8 mouse cellular contexts compared by ENCODE assay signal in the genomic region with DNA sequence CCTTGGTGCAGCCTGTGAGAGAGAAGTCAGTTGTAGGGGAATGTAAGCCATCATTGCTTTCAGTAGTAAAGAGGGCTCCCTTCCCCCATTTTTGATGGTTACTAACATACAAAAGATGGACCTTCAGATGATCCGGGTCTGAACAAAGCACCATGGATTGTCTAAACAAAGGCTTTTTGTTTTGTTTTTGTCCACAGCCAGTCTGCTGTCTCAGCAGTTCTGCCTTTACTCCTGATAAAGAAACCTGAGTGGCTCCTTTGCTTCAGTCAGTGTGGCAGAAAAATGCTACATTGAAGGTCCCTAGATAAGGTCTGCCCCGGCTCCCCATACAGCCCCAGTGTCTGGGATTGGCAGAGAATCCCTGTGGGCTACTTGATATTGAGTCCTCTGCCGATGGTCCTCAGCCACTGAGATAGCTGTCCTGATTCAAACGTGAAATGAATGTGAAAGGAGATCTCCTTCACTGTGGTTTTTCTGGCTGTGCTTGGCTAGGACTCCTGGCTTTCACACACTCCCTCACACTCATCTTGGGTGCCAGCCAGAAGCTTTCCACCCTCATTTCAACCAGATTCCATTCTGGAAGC.
DNase-seq lines count a peak whose midpoint lies in the region; ATAC-seq and TF ChIP-seq lines count a peak whose summit lies in the region.

No protein-coding gene starts in this region.

- H3K27ac ChIP-seq in forebrain, embryonic 16.5 days (ENCODE audit: low read length): peak overlapping the region; percentile 86
- peak overlapping the region; percentile 22 for H3K27ac ChIP-seq in midbrain, embryonic 11.5 days (ENCODE audit: low read depth, low read length)
- H3K27ac ChIP-seq in testis, adult 2 months (ENCODE audit: control insufficient read depth, insufficient read depth, low read depth, low read length): peak overlapping the region; percentile 53; the same call in 1 of the 2 replicates

- peak; percentile 20 for DNase-seq in gastrocnemius, postnatal 10 days
- DNase-seq in gastrocnemius, postnatal 14 days: no peak
- peak; percentile 21 for DNase-seq in cerebellum, adult 11 months
- peak; percentile 37 for DNase-seq in kidney, postnatal 14 days
- DNase-seq in midbrain, embryonic 11.5 days (ENCODE audit: low spot score, missing footprints): no peak

- no peak overlapping the region for H3K4me3 ChIP-seq in forebrain, embryonic 16.5 days (replicated peaks; ENCODE audit: low read length)
- no peak overlapping the region for H3K4me3 ChIP-seq in midbrain, embryonic 11.5 days (ENCODE audit: low read depth, low read length)
- H3K4me3 ChIP-seq in testis, adult 2 months (ENCODE audit: control insufficient read depth, low read depth, low read length): no peak overlapping the region

- peaks cover 24% of the 10 kb centered on the region for H3K4me1 ChIP-seq in forebrain, embryonic 16.5 days (replicated peaks; ENCODE audit: control insufficient read depth, insufficient read depth, low read length)
- H3K4me1 ChIP-seq in midbrain, embryonic 11.5 days (ENCODE audit: control insufficient read depth, insufficient read depth, low read length): peaks cover 13% of the 10 kb centered on the region
- no peaks in the 10 kb centered on the region; the same call in 1 of the 2 replicates for H3K4me1 ChIP-seq in testis, adult 2 months (ENCODE audit: control insufficient read depth, insufficient read depth, low read length)

- no peaks in the 10 kb centered on the region for H3K27me3 ChIP-seq in forebrain, embryonic 16.5 days (replicated peaks; ENCODE audit: control insufficient read depth, insufficient read depth, low read length)
- H3K27me3 ChIP-seq in midbrain, embryonic 11.5 days (ENCODE audit: control insufficient read depth, insufficient read depth, low read length): no peaks in the 10 kb centered on the region
- no peaks in the 10 kb centered on the region for H3K27me3 ChIP-seq in testis, adult 2 months (ENCODE audit: control insufficient read depth, insufficient read depth, low read length)

- intact Hi-C loops in gastrocnemius, postnatal 14 days (cut with DNase I; ENCODE audit: low total_unique reads): no loop called here

- TF ChIP-seq POLR2A in testis, adult 2 months (IDR thresholded peaks at IDR 0.05; ENCODE audit: control insufficient read depth, low read depth, low read length): no peak

- no peaks in the 10 kb centered on the region for H3K36me3 ChIP-seq in forebrain, embryonic 16.5 days (ENCODE audit: control insufficient read depth, insufficient read depth)
- H3K36me3 ChIP-seq in midbrain, embryonic 11.5 days (ENCODE audit: control insufficient read depth, insufficient read depth, low read length): no peaks in the 10 kb centered on the region
- H3K36me3 ChIP-seq in testis, adult 2 months (ENCODE audit: control insufficient read depth, insufficient read depth, low read length): no peaks in the 10 kb centered on the region

- H3K9ac ChIP-seq in forebrain, embryonic 16.5 days (replicated peaks; ENCODE audit: low read depth, low read length): no peak overlapping the region
- no peak overlapping the region for H3K9ac ChIP-seq in midbrain, embryonic 11.5 days (ENCODE audit: low read length)

- TF ChIP-seq CTCF in testis, adult 2 months (IDR thresholded peaks at IDR 0.05; ENCODE audit: control insufficient read depth, insufficient read depth, insufficient replicate concordance, low read depth, low read length): no peak

- H3K4me2 ChIP-seq in forebrain, embryonic 16.5 days (ENCODE audit: low read length): peak overlapping the region; percentile 33
- no peak overlapping the region for H3K4me2 ChIP-seq in midbrain, embryonic 11.5 days

- no peaks in the 10 kb centered on the region for H3K9me3 ChIP-seq in forebrain, embryonic 16.5 days (ENCODE audit: control insufficient read depth, low read length)
- no peaks in the 10 kb centered on the region for H3K9me3 ChIP-seq in midbrain, embryonic 11.5 days (ENCODE audit: control insufficient read depth, low read length)

- ATAC-seq in forebrain, embryonic 16.5 days: peak; percentile 76
- ATAC-seq in midbrain, embryonic 11.5 days (ENCODE audit: low FRiP score): 0 out of 2 replicates have a peak, but pooled peaks have one; percentile 27
- ATAC-seq in inflammation-experienced regulatory T-cells, adult 6 months: no peak

- 6% methylated on average over 4 of the region's 4 CpGs for WGBS in forebrain, embryonic 16.5 days
- 13% methylated on average over 4 of the region's 4 CpGs for WGBS in midbrain, embryonic 11.5 days

Comparison
In these comparisons a context has a peak if more than half of its experiments do, and no peak if none do; other contexts are left out.
1. DNase-seq: peak in gastrocnemius, postnatal 10 days (single experiment), cerebellum, adult 11 months (single experiment) and kidney, postnatal 14 days (single experiment); none in gastrocnemius, postnatal 14 days (single experiment) and midbrain, embryonic 11.5 days (single experiment).
2. H3K27ac ChIP-seq: peak in every context shown above with its lines; median percentile 86 in forebrain, embryonic 16.5 days; 53 in testis, adult 2 months; 22 in midbrain, embryonic 11.5 days.